Mouse (Mus musculus) testis, adult 2 months (tissue): ENCODE results near the gene Pm20d1.

ENCODE experiments used
- CTCF ChIP-seq: fragments of 200-500 bp; IDR thresholded peaks from 2 replicates; pipeline ENCODE4 v1.5.1; 2012; ENCODE audit warnings: low read depth, mild to moderate bottlenecking, inconsistent platforms, low read length, moderate library complexity; ENCODE audit not compliant: control insufficient read depth, insufficient read depth, insufficient replicate concordance
- POLR2A ChIP-seq: fragments of 200-500 bp; IDR thresholded peaks from 2 replicates; pipeline ENCODE4 v1.6.1; 2012; ENCODE audit warnings: low read depth, mild to moderate bottlenecking, inconsistent platforms, low read length, moderate library complexity; ENCODE audit not compliant: control insufficient read depth

DNA sequence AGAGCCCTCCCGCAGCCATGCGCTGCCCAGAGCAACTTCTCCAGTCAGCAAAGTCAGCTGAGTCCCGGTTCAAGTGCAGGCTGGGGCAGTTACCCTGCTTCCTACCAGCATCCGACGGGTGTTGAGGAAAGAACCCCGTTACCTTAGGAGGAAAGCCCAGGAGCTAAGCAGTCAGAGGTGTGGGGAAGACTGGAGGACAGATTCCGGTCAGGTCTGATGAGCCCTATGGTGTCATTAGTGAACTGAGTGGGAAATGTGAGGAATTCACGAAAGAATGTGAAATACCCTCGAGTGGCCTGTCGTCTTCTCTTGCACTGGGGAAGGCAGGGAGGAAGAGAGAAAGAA is 70.7 kb downstream of the Pm20d1 start:
- TF ChIP-seq CTCF (no peak), POLR2A (no peak)
